Mouse (Mus musculus): Measurements from ENCODE around the gene Eif5b. TPM values are rescaled to one million over a fixed set of nuclear protein-coding genes. Genes with fewer than 3 reads are reported as not detected.

Eif5b gene
- polyA plus RNA-seq, 1 experiment from 2014 or later = 19.6 TPM

DNA sequence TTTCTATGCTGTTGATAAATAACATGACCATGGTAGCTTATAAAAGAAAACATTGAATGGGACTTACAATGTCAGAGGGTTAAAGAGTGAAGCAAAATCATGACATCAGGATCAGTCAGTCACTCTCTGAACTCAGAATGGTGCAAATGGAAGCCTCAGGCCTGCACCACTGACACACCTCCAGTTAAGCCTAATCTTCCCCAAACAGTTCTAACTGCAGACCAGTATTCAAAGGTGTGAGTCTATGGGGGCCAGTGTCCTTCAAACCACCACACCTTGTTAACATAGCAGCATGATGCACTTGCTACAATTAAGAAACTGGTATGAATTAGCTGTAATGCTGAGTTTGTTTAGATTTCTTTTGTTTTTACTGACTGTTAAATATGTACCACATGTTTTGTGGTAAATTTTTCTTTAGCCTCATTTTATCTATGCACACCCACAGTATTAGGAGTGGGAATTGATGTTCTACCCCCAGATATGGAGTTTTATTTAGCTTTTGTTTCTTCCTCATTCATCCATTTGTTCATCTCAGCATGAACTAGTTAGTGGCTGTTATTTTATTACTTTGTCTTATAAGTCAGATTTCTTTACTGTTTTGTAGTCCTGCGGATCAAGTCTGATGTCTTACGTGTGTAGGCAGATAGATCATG is 16.9 kb downstream of the Eif5b start:
- ATAC-seq (ENCODE audit: low FRiP score) (no peak), DNase-seq (ENCODE audit: low spot score) (no peak)
- Histone ChIP-seq H3K4me1 (replicated peaks; ENCODE audit: control insufficient read depth, insufficient read depth, low read length) (no peaks in the 10 kb centered on the region), H3K27me3 (ENCODE audit: control insufficient read depth, insufficient read depth, low read length) (no peaks in the 10 kb centered on the region), H3K9me3 (ENCODE audit: control insufficient read depth, low read length) (no peaks in the 10 kb centered on the region), H3K27ac (no peak overlapping the region), H3K9ac (no peak overlapping the region), H3K36me3 (replicated peaks; ENCODE audit: control insufficient read depth, insufficient read depth) (peaks cover 21% of the 10 kb centered on the region), H3K4me3 (replicated peaks; ENCODE audit: low read length) (no peak overlapping the region), H3K4me2 (replicated peaks) (no peak overlapping the region)
- WGBS = 89% methylated on average over 2 of the region's 2 CpGs

- WGBS = 95% methylated on average over 7 of the region's 7 CpGs
- Histone ChIP-seq H3K27ac (no peak overlapping the region), H3K36me3 (replicated peaks; ENCODE audit: control insufficient read depth, insufficient read depth) (peaks cover 53% of the 10 kb centered on the region), H3K9me3 (ENCODE audit: control insufficient read depth, low read length) (no peaks in the 10 kb centered on the region), H3K4me2 (replicated peaks) (no peak overlapping the region), H3K9ac (no peak overlapping the region), H3K4me3 (replicated peaks; ENCODE audit: low read length) (no peak overlapping the region), H3K4me1 (replicated peaks; ENCODE audit: control insufficient read depth, insufficient read depth, low read length) (no peaks in the 10 kb centered on the region), H3K27me3 (ENCODE audit: control insufficient read depth, insufficient read depth, low read length) (no peaks in the 10 kb centered on the region)
- DNase-seq (ENCODE audit: low spot score) = no peak
- no peak for ATAC-seq (ENCODE audit: low FRiP score)
These were observed 29.5 kb downstream of the Eif5b start for GRCm38 (mm10) chr1:38027301-38027700.

DNA sequence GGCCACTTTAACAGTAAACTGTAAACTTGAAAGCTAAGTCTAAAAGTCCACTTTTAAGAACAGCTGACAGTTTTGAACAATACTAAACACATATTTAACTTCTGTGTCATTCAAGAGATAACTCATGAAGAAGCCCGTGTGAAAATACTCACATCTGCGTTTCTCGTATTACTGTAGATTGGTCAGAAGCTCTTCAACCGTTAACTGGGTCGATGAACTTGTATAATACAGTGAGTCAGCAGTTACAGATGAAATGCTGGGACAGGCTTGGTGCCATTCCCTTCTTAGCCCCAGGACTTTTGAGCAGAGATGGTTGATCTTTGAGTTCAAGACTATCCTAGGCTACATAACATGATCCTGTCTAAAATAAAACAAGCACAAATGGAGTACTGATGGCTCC is 33.6 kb downstream of the Eif5b start:
- DNase-seq (ENCODE audit: low spot score) = no peak

DNA sequence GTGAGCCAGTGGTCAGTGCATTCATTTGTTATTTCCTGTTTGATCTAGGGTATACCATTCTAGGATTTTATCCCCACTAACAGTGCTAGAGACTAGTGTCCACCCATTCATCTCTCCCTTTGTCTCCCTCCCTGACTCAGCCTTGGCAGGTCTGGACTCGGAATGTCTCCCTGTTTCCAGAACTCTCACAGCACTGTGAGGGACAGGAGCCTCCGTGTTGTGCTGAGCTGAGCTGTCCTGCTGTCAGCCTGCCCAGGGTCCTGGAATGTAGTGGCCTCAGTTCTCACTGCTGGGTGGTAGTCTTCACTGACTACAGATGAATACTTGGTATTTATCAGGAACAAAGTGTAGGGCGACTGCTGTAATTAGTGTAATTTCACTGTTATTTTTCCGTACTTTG is 37.7 kb downstream of the Eif5b start:
- 90% methylated on average over 4 of the region's 4 CpGs for WGBS
- no peak overlapping the region for H3K27ac ChIP-seq
- no peaks in the 10 kb centered on the region for H3K9me3 ChIP-seq (ENCODE audit: control insufficient read depth, low read length)
- H3K4me1 ChIP-seq (replicated peaks; ENCODE audit: control insufficient read depth, insufficient read depth, low read length) = no peaks in the 10 kb centered on the region
- no peak for DNase-seq (ENCODE audit: low spot score)
- H3K36me3 ChIP-seq (replicated peaks; ENCODE audit: control insufficient read depth, insufficient read depth) = peaks cover 86% of the 10 kb centered on the region
- no peak for ATAC-seq (ENCODE audit: low FRiP score)
- no peak overlapping the region for H3K9ac ChIP-seq
- no peaks in the 10 kb centered on the region for H3K27me3 ChIP-seq (ENCODE audit: control insufficient read depth, insufficient read depth, low read length)
- no peak overlapping the region for H3K4me2 ChIP-seq (replicated peaks)
- H3K4me3 ChIP-seq (replicated peaks; ENCODE audit: low read length) = no peak overlapping the region

More for the DNA sequence above, 33.6 kb downstream of the Eif5b start:
- Histone ChIP-seq H3K27ac (no peak overlapping the region), H3K36me3 (replicated peaks; ENCODE audit: control insufficient read depth, insufficient read depth) (peaks cover 60% of the 10 kb centered on the region), H3K9me3 (ENCODE audit: control insufficient read depth, low read length) (no peaks in the 10 kb centered on the region), H3K4me1 (replicated peaks; ENCODE audit: control insufficient read depth, insufficient read depth, low read length) (no peaks in the 10 kb centered on the region), H3K27me3 (ENCODE audit: control insufficient read depth, insufficient read depth, low read length) (no peaks in the 10 kb centered on the region), H3K9ac (no peak overlapping the region), H3K4me2 (replicated peaks) (no peak overlapping the region), H3K4me3 (replicated peaks; ENCODE audit: low read length) (no peak overlapping the region)
- no peak for ATAC-seq (ENCODE audit: low FRiP score)
- WGBS = 96% methylated on average over 5 of the region's 5 CpGs

GRCm38 (mm10) chr1:38037375-38037774 is 39.6 kb downstream of the Eif5b start:
- ATAC-seq (ENCODE audit: low FRiP score) (no peak), DNase-seq (ENCODE audit: low spot score) (no peak)
- 93% methylated on average over 5 of the region's 5 CpGs for WGBS
- Histone ChIP-seq H3K4me3 (replicated peaks; ENCODE audit: low read length) (no peak overlapping the region), H3K4me1 (replicated peaks; ENCODE audit: control insufficient read depth, insufficient read depth, low read length) (no peaks in the 10 kb centered on the region), H3K27ac (no peak overlapping the region), H3K27me3 (ENCODE audit: control insufficient read depth, insufficient read depth, low read length) (no peaks in the 10 kb centered on the region), H3K36me3 (replicated peaks; ENCODE audit: control insufficient read depth, insufficient read depth) (peaks cover 94% of the 10 kb centered on the region), H3K9me3 (ENCODE audit: control insufficient read depth, low read length) (peaks cover 4% of the 10 kb centered on the region; the same call in 1 of the 2 replicates), H3K4me2 (replicated peaks) (no peak overlapping the region), H3K9ac (no peak overlapping the region)

DNA sequence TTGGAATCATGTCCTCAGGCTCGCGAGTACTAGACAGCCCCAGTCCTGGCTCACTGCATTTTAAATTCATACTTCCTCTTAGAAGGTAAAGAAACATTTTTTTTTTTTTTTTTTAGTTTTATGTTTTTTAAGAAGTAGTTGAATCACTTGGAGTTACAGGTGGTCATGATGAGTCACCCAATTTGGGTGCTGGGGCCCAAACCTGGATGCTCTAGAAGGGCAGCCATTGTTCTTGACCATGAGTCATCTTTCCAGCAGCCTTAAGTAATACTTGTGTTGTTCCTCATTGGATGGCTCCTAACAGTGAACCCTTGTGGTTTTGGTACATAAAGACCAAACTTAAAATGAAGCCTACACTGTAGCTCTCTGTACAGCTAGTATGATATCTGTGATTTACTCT is 41.1 kb downstream of the Eif5b start:
- no peaks in the 10 kb centered on the region for H3K27me3 ChIP-seq (ENCODE audit: control insufficient read depth, insufficient read depth, low read length)
- no peak for DNase-seq (ENCODE audit: low spot score)
- H3K9ac ChIP-seq = no peak overlapping the region
- H3K4me2 ChIP-seq (replicated peaks) = no peak overlapping the region
- ATAC-seq (ENCODE audit: low FRiP score) = no peak
- WGBS = 99% methylated on average over 2 of the region's 2 CpGs
- no peaks in the 10 kb centered on the region for H3K4me1 ChIP-seq (replicated peaks; ENCODE audit: control insufficient read depth, insufficient read depth, low read length)
- H3K27ac ChIP-seq = no peak overlapping the region
- peaks cover 88% of the 10 kb centered on the region for H3K36me3 ChIP-seq (replicated peaks; ENCODE audit: control insufficient read depth, insufficient read depth)
- H3K4me3 ChIP-seq (replicated peaks; ENCODE audit: low read length) = no peak overlapping the region
- peaks cover 4% of the 10 kb centered on the region; the same call in 1 of the 2 replicates for H3K9me3 ChIP-seq (ENCODE audit: control insufficient read depth, low read length)

GRCm38 (mm10) chr1:38048121-38048520 is 50.3 kb downstream of the Eif5b start:
- Histone ChIP-seq H3K27ac (no peak overlapping the region), H3K4me2 (replicated peaks) (no peak overlapping the region), H3K27me3 (ENCODE audit: control insufficient read depth, insufficient read depth, low read length) (no peaks in the 10 kb centered on the region), H3K4me1 (replicated peaks; ENCODE audit: control insufficient read depth, insufficient read depth, low read length) (no peaks in the 10 kb centered on the region), H3K4me3 (replicated peaks; ENCODE audit: low read length) (no peak overlapping the region), H3K9ac (no peak overlapping the region), H3K36me3 (replicated peaks; ENCODE audit: control insufficient read depth, insufficient read depth) (peaks cover 86% of the 10 kb centered on the region), H3K9me3 (ENCODE audit: control insufficient read depth, low read length) (no peaks in the 10 kb centered on the region)
- ATAC-seq (ENCODE audit: low FRiP score) (no peak), DNase-seq (ENCODE audit: low spot score) (no peak)
- WGBS = 92% methylated on average over 3 of the region's 3 CpGs

DNA sequence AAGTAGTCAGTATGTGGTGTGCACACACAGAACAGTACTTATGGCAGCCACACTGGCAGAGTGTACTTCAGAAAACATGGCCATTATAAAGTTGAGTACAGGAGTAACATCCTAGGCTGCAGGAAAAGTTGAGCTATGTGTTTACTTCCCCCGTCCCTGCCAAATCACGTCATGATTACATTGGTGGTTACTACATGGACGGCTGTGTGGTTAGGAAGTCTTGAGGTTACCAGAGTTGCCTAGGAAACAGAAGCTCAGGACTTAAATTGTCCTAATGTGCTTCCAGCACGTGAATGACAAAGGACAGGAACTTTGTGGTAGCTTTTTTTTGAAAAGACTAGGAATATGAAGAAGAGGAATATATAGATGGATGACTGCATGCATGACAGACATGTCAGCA is 51.8 kb downstream of the Eif5b start:
- ATAC-seq (ENCODE audit: low FRiP score) = no peak
- Histone ChIP-seq H3K27ac (no peak overlapping the region), H3K4me2 (replicated peaks) (no peak overlapping the region), H3K4me1 (replicated peaks; ENCODE audit: control insufficient read depth, insufficient read depth, low read length) (no peaks in the 10 kb centered on the region), H3K9ac (no peak overlapping the region), H3K4me3 (replicated peaks; ENCODE audit: low read length) (no peak overlapping the region), H3K36me3 (replicated peaks; ENCODE audit: control insufficient read depth, insufficient read depth) (peaks cover 100% of the 10 kb centered on the region), H3K27me3 (ENCODE audit: control insufficient read depth, insufficient read depth, low read length) (no peaks in the 10 kb centered on the region), H3K9me3 (ENCODE audit: control insufficient read depth, low read length) (no peaks in the 10 kb centered on the region)
- WGBS = 71% methylated on average over 4 of the region's 4 CpGs
- DNase-seq (ENCODE audit: low spot score) = no peak

DNA sequence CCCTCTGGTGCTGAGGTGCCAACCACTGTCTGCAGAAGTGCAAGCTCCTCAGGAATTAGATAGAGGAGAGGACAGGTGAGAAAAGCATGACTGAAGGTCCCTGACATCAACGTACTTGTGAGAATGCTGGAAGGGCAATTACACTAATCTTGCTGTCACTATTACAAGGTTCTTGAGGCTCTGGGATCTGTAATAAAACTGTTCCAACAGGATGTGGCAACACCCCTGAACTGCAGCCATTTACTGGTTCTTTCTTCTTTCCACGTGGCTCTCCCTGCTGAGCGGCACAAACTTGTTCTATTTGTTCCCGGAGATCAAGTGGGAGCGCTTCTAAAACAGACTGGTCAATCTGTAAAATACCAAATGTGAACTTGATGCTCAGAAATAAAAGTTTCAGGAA is 57.4 kb downstream of the Eif5b start:
- WGBS = 92% methylated on average over 5 of the region's 5 CpGs
- Histone ChIP-seq H3K27ac (no peak overlapping the region), H3K4me3 (replicated peaks; ENCODE audit: low read length) (no peak overlapping the region), H3K9ac (no peak overlapping the region), H3K36me3 (replicated peaks; ENCODE audit: control insufficient read depth, insufficient read depth) (peaks cover 95% of the 10 kb centered on the region), H3K4me2 (replicated peaks) (no peak overlapping the region), H3K4me1 (replicated peaks; ENCODE audit: control insufficient read depth, insufficient read depth, low read length) (no peaks in the 10 kb centered on the region), H3K27me3 (ENCODE audit: control insufficient read depth, insufficient read depth, low read length) (no peaks in the 10 kb centered on the region), H3K9me3 (ENCODE audit: control insufficient read depth, low read length) (no peaks in the 10 kb centered on the region)
- DNase-seq (ENCODE audit: low spot score) (no peak), ATAC-seq (ENCODE audit: low FRiP score) (no peak)

DNA sequence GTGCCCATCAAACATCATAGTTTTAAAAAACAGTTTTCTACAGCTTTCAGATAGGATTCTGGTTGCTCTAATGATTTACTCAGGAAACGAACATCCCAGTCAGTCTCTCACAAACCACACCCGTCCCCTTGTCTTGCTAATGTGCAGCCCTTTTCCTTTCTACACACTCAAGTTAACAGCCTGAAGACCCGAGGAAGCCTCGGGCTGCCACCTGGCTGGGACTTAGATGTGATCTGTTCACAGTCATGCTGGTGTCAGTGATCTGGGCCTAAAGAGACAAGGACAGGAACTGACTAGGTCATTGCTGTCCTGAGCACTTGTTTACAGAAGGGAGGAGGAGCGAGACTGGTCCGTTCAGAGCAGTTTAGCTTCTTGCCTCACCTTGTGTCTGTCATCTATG is 60.6 kb downstream of the Eif5b start:
- Histone ChIP-seq H3K9me3 (ENCODE audit: control insufficient read depth, low read length) (no peaks in the 10 kb centered on the region), H3K4me3 (replicated peaks; ENCODE audit: low read length) (no peak overlapping the region), H3K27me3 (ENCODE audit: control insufficient read depth, insufficient read depth, low read length) (no peaks in the 10 kb centered on the region), H3K4me1 (replicated peaks; ENCODE audit: control insufficient read depth, insufficient read depth, low read length) (no peaks in the 10 kb centered on the region), H3K4me2 (replicated peaks) (no peak overlapping the region), H3K9ac (no peak overlapping the region), H3K36me3 (replicated peaks; ENCODE audit: control insufficient read depth, insufficient read depth) (peaks cover 89% of the 10 kb centered on the region), H3K27ac (no peak overlapping the region)
- DNase-seq (ENCODE audit: low spot score) = no peak
- WGBS = 85% methylated on average over 6 of the region's 6 CpGs
- ATAC-seq (ENCODE audit: low FRiP score) = no peak
